Mouse (Mus musculus) gastrocnemius, adult 2 months (tissue): ENCODE data around the gene Nedd8. TPM values are rescaled to one million over a fixed set of nuclear protein-coding genes. Genes with fewer than 3 reads are reported as not detected.

Source experiments
- DNase-seq: peaks from one replicate; pipeline ENCODE4 v3.0.0; 2022
- H3K27ac ChIP-seq: fragments of 200-600 bp; 2 replicates; pipeline ENCODE4 v1.8.1; 2022; ENCODE audit warnings: mild to moderate bottlenecking
- H3K4me3 ChIP-seq: fragments of 200-600 bp; 2 replicates; pipeline ENCODE4 v1.8.1; 2022; ENCODE audit warnings: mild to moderate bottlenecking, moderate library complexity
- CTCF ChIP-seq: fragments of 200-600 bp; IDR thresholded peaks from 2 replicates; pipeline ENCODE4 v1.8.1; 2022; ENCODE audit warnings: antibody characterized with exemption, mild to moderate bottlenecking, moderate library complexity
- intact Hi-C: fragments of 180-260 bp; cut with DNase I; formaldehyde crosslinking; loops from one replicate; pipeline ENCODE4 v1.15.1; 2025
- long read RNA-seq, 2 experiments: library from polyadenylated mRNA; stranded (forward); transcript quantifications; one replicate each; pipeline ENCODE4 v2.0.0; 2021
- total RNA-seq, 2 experiments: library from RNA; stranded (reverse); gene quantifications; 2 replicates each; pipeline ENCODE4 v1.2.3; 2021

Nedd8 gene
- 100 to 1,000 TPM; 188 to 211 TPM for total RNA-seq
- long read RNA-seq, experiment 1, transcript Nedd8-203 (3 exons, 791 nt): minor isoform, 6 of 116 reads
- long read RNA-seq, experiment 1, transcript Nedd8-201 (4 exons, 824 nt): major isoform, 107 of 116 reads
- long read RNA-seq, experiment 1, partial matches to known transcripts: 0 of 116 reads
- long read RNA-seq, experiment 1, other reads (novel, unspliced or antisense): 3 of 116 reads
- long read RNA-seq, experiment 2, transcript Nedd8-201 (4 exons, 824 nt): major isoform, 101 of 107 reads
- long read RNA-seq, experiment 2, partial matches to known transcripts: 0 of 107 reads
- long read RNA-seq, experiment 2, other reads (novel, unspliced or antisense): 1 of 107 reads

- intact Hi-C loops: loop anchor here (1.0 kb wide), 1 partner anchor 81 kb away; the partner anchor contains the start of genes Psme2 and Rnf31
- H3K27ac ChIP-seq: peak within 1 kb of the TSS; percentile 97
- no peak for TF ChIP-seq CTCF
- DNase-seq: peak; percentile 90
- peak within 1 kb of the TSS; percentile 99 for H3K4me3 ChIP-seq
Observed at GRCm38 (mm10) chr14:55671833-55672740, at the start of gene Nedd8, which contains the start of gene Gmpr2. TSS of gene Nedd8 (minus strand) at chr14:55672124. TSS of gene Gmpr2 (plus strand) at chr14:55671941.

GRCm38 (mm10) chr14:55721076-55721475 lies 49.2 kb upstream of the Nedd8 start:
- H3K4me3 ChIP-seq: peak overlapping the region; percentile 78
- no peak for DNase-seq
- peak overlapping the region; percentile 88 for H3K27ac ChIP-seq
- TF ChIP-seq CTCF: no peak
- intact Hi-C loops: loop anchor here (5.0 kb wide), 1 partner anchor 39 kb away; the partner anchor contains the start of gene Tinf2

GRCm38 (mm10) chr14:55720666-55721065 lies 48.7 kb upstream of the Nedd8 start:
- Histone ChIP-seq H3K4me3 (no peak overlapping the region), H3K27ac (no peak overlapping the region)
- DNase-seq: no peak
- no peak for TF ChIP-seq CTCF
- intact Hi-C loops: loop anchor here (5.0 kb wide), 1 partner anchor 38 kb away; the partner anchor contains the start of gene Tinf2

DNA sequence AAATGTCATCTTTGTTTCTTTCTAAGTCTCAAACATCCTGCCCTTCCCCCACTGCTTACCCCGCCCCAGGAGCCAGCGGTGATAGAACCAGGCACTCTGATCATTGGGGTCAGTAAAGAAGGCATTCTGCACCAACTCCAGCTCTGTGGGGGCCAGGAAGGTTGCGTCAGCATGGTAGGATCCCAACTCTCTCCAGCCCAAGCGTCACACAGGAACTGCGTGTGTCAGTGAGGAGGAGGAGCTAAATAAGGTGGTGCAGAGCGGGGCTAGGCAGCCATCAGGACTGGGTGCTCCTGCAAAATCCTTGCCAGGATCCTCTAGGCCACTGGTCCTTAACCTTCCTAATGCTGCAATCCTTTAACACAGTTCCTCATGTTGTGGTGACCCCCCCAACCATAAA lies 47.8 kb upstream of the Nedd8 start:
- DNase-seq: no peak
- intact Hi-C loops: loop anchor here (5.0 kb wide), 1 partner anchor 37 kb away; the partner anchor contains the start of gene Tinf2
- Histone ChIP-seq H3K4me3 (no peak overlapping the region), H3K27ac (no peak overlapping the region)
- TF ChIP-seq CTCF: no peak

GRCm38 (mm10) chr14:55716884-55717283 lies 45.0 kb upstream of the Nedd8 start:
- intact Hi-C loops: no loop called here
- TF ChIP-seq CTCF: no peak
- Histone ChIP-seq H3K27ac (no peak overlapping the region), H3K4me3 (no peak overlapping the region)
- DNase-seq: no peak

DNA sequence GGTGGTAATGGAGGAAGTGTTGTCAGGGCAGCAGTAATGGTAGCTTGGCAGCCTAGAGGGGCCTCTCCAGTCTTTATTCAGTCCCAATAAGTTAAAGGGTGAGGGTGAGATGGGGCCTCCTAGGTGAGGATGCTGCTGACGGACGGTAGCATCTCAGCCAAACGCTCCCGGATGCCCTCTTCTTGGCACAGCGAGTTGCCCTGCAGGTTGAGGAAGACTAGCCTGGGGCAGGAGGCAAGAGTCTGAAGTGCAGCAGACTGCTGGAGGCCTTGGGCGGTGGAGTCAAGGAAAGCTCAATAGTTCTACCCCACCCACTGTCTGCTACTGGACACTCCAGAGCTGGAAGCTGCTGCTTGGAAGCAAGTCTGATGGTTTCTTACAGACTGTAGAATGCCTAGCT lies 44.3 kb upstream of the Nedd8 start:
- DNase-seq: no peak
- no peak overlapping the region for H3K27ac ChIP-seq
- no peak overlapping the region for H3K4me3 ChIP-seq
- intact Hi-C loops: no loop called here
- TF ChIP-seq CTCF: no peak

DNA sequence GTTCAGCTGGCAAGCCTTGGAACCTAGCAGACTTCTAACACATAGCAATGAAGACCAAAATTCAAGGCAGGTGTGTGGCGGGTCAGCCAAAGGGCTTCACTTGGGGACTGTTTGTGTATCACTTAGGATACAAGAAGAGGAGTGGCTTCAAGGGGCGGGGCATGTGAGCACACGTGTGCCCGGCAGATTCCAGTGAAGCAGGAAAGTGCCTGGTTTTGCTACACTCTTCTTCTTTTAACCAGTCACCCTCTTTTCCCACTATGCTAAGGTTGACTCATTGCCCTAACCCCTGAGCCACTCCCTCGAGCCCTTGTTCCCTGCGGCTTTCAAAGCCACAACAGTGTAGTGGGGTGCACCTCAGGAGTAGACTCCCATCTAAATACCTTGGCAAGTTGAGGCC lies 43.0 kb upstream of the Nedd8 start:
- Histone ChIP-seq H3K27ac (no peak overlapping the region), H3K4me3 (no peak overlapping the region)
- no peak for DNase-seq
- TF ChIP-seq CTCF: no peak
- intact Hi-C loops: no loop called here

DNA sequence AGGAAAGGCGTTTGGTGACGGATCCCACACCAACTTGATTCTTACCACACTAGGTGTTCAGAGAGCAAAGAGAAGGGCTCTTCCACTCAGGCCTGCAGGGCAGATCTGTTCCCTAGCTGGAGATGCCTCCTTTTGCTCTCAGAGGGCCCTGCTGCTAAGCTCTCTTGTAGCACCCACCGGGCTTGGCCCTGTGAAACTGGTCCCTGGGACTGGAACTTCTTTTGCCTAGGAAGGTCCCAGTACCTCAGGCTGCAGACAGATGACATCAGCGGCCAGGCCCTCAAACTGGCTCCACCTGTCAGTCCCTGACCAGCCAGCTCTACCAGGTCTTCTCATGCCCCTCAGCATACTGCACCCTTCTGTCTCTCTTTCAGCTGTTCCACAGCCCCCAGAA lies 41.8 kb upstream of the Nedd8 start, which contains the start of gene Tgm1:
TSS of gene Tgm1 (minus strand) at position 198 of the 394 bp plus-strand sequence.
- Histone ChIP-seq H3K27ac (no peak within 1 kb of the TSS), H3K4me3 (peak within 1 kb of the TSS; percentile 48)
- TF ChIP-seq CTCF: no peak
- intact Hi-C loops: no loop called here
- no peak for DNase-seq

DNA sequence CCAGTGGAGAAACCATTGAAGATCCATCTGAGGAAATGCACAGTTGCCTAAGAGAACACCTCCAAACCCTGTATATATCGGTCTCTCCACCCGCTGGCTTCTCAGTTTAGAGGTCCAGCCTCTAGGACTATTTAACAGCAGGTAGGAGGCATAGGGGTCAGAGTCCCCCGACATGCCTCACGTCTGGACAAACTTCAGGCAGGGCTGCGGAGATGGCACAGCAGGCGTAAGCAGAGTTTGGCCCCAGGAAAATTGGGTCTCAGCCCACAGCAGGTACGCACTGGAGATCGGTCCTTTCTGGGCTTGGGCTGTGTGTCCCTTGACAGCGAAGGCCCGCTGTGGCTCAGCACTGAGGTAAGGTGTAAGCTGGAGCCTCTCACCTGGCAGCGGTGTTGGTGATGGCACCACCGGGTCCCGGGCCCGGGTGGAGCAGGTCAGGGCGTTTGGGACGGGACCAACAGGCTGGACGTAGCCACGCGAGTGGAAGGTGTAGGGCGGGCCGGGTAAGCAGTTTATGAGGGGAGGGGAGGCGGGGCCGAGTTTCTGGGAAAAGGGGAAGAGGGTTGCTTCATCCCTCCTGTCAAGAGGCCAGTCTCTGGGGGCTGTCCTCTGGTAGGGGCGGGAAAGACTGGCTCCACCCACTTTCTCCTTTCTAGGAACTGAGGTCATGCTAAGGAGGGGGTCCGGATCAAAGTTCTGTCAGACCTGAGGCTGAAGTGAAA lies 41.2 kb upstream of the Nedd8 start:
- intact Hi-C loops: no loop called here

DNA sequence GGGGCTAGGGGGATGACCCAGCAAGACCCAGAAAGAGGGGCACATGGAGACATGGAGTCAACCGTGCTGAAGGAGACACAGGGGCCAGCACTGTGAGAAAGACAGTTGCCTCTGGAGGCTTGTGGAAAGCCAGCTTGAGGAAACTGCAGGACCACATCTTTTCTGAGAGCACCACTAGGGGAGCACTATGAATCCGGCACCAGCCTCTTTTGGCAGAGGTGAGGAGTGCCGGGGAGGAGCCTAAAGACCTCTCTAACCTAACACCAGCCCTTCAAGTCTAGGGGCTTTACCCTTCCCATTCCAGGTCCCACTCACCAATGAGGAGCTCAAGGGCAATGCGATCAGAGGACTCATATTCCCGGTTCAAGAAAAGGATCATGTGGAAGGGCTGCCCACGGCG lies 39.9 kb upstream of the Nedd8 start:
- no peak for DNase-seq
- Histone ChIP-seq H3K27ac (no peak overlapping the region), H3K4me3 (no peak overlapping the region)
- intact Hi-C loops: no loop called here
- no peak for TF ChIP-seq CTCF

More for the DNA sequence above, 41.2 kb upstream of the Nedd8 start:
- Histone ChIP-seq H3K4me3 (peak overlapping the region; percentile 48), H3K27ac (no peak overlapping the region)
- TF ChIP-seq CTCF: no peak
- peak; percentile 53 for DNase-seq

GRCm38 (mm10) chr14:55709509-55709908 lies 37.6 kb upstream of the Nedd8 start:
- Histone ChIP-seq H3K27ac (no peak overlapping the region), H3K4me3 (no peak overlapping the region)
- intact Hi-C loops: no loop called here
- DNase-seq: no peak
- TF ChIP-seq CTCF: no peak

DNA sequence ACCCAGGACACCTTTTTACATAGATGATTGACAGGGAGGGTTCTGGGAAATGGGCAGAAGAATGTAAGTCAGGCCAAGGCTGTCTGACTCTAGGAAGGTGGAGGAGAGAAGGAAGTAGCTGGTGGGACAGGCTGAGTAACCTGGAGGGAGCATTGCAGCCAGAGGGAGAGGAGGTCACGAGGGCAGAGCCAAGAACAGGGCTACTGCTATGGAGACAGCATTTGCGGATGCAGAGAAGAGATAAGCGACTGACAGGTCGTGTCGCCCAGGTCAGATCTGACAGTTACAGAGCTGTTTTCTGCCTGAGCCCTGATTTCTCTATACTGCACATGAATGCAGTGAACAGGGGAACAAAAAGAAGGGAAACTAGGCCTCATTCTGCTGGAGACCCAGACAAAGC lies 35.5 kb upstream of the Nedd8 start:
- intact Hi-C loops: no loop called here
- DNase-seq: no peak
- no peak for TF ChIP-seq CTCF
- Histone ChIP-seq H3K27ac (no peak overlapping the region), H3K4me3 (no peak overlapping the region)
